Mouse (Mus musculus): ENCODE measurements around the gene Me3.
A peak's percentile ranks its signal among the peaks of the same experiment; 100 is the strongest.

Me3 gene

DNA sequence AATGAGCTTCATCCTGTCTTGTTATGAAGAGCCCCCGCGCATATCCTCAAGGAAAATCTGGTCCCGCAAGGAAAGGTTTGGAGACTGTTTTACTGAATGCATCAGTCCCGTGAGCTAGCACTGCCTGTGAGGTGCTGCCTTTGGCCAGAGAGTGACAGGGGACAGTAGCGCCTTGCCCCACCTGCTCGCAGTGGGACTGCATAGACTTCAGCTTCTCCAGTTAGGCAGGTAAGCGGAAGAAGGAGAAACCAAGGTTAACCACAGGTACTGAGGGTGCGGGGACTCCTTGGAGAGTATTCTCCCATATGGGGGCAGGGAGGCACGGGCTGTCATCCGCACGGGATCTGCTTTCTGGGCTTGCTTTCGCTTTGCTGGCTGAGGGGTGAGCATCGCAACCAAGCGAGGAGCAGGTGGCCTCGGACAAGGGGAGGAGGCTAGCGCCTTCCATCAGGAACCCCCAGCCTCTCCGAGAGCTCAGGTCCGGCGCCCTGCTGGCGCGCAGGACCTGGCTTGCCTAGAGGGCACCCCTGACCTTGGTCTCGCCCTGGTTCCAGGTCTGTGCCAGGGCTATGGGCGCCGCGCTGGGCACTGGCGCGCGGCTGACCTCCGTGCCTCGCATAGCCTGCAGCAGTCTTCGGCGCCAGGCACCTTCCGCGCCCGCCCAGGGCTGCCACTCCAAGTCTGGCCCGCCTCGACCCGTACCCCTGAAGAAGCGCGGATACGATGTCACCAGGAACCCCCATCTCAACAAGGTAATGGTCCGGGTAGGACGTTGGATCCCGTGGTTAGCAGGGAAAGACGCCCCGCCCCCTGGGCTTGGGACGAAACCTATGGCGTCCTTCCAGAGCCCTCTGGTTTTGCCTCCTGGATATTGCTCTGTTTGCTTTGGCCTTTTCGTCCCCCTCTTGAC is at the start of gene Me3:
Me3 (plus strand) TSS at position 51 of the 910 bp plus-strand sequence.
- DNase-seq (ENCODE audit: low read depth, low spot score) = peak; percentile 50

GRCm38 (mm10) chr7:89590039-89590438 is 42.2 kb upstream of the Me3 start:
- DNase-seq (ENCODE audit: low read depth, low spot score) = no peak

- no peak for DNase-seq (ENCODE audit: low read depth, low spot score)
Measured at GRCm38 (mm10) chr7:89590542-89591251, 41.5 kb upstream of the Me3 start.

DNA sequence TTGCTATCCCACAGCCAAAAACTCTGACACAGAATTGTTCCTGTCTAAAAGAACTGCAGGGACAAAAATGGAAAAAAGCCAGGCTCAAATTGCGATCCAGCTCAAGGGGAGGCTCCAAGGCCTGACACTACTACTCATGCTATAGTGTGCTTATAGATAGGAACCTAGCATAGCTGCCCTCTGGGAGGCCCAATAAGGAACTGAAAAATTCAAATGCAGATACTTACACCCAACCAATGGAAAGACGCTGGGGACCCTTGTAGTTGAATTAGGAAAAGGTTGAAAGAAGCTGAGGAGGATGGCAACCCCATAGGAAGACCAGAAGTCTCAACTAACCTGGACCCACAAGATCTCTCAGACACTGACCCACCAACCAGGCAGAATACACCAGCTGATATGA is 36.4 kb upstream of the Me3 start:
- DNase-seq (ENCODE audit: low read depth, low spot score) = no peak

- no peak for DNase-seq (ENCODE audit: low read depth, low spot score)
Measured at GRCm38 (mm10) chr7:89605589-89606536, 26.3 kb upstream of the Me3 start.

GRCm38 (mm10) chr7:89607329-89607728 is 24.9 kb upstream of the Me3 start:
- DNase-seq (ENCODE audit: low read depth, low spot score) = no peak

GRCm38 (mm10) chr7:89611236-89611635 is 21.0 kb upstream of the Me3 start:
- no peak for DNase-seq (ENCODE audit: low read depth, low spot score)

GRCm38 (mm10) chr7:89616235-89616634 is 16.0 kb upstream of the Me3 start:
- DNase-seq (ENCODE audit: low read depth, low spot score) = no peak

GRCm38 (mm10) chr7:89623331-89623730 is 8.9 kb upstream of the Me3 start:
- no peak for DNase-seq (ENCODE audit: low read depth, low spot score)

DNA sequence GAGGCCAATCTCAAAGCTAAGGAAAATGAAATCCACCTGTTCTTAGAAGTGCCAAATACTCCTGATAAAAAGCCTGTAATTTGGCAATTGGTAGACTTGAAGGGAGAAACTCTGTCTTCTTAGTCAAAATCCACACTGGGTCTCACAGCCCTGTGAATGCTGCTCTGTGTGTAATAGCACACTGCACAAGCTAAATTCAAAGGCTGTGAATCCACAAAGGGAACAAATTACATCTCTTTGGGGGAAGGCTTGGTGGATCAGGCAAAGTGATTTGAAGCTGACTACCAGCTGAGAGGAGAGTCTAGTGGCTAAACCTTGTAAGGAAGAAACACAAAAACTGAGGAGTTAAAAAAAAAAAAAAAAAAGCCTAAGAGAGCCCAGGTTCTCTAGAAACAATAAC is 4.8 kb upstream of the Me3 start:
- DNase-seq (ENCODE audit: low read depth, low spot score) = no peak

GRCm38 (mm10) chr7:89628006-89628405 is 4.2 kb upstream of the Me3 start:
- no peak for DNase-seq (ENCODE audit: low read depth, low spot score)

- DNase-seq (ENCODE audit: low read depth, low spot score) = no peak
Measured at GRCm38 (mm10) chr7:89629006-89629405, 3.2 kb upstream of the Me3 start.

- no peak for DNase-seq (ENCODE audit: low read depth, low spot score)
Measured at GRCm38 (mm10) chr7:89629914-89630313, 2.3 kb upstream of the Me3 start.

- no peak for DNase-seq (ENCODE audit: low read depth, low spot score)
Measured at GRCm38 (mm10) chr7:89630796-89631195, 1.4 kb upstream of the Me3 start.

- no peak for DNase-seq (ENCODE audit: low read depth, low spot score)
Measured at GRCm38 (mm10) chr7:89640533-89640932, 8.3 kb downstream of the Me3 start.

DNA sequence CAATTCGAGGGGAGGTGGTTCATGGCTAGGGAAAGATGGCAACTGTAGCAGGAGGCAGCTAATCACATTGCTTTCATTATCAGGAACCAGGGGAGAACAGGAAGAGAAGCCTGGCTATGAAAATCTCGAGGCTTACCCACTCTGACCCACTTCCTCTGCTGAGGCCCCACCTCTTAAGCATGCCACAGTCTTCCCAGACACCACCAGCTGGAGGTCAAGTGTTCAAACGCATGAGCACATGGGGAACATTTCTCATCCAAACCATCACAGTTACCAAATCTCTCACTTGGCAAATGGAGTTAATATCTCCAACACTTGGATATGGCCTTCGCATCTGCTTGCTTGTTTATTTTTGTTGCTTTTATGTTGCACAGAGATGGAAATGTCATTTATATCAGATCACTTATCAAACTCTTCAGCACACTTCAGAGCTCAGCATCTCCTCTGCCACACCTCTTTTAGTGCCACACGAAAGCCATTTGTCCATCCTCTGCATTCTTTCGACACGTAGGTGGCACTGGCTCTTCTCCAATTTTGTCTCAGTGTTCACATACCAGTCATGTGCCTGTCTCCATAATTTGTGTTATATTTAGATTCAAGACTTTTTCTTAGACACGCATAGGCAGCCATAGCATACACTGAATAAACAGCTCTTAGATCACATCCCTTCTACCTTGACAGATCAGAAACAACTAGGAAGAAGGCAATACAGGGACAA is 8.9 kb downstream of the Me3 start:
- no peak for DNase-seq (ENCODE audit: low read depth, low spot score)

DNA sequence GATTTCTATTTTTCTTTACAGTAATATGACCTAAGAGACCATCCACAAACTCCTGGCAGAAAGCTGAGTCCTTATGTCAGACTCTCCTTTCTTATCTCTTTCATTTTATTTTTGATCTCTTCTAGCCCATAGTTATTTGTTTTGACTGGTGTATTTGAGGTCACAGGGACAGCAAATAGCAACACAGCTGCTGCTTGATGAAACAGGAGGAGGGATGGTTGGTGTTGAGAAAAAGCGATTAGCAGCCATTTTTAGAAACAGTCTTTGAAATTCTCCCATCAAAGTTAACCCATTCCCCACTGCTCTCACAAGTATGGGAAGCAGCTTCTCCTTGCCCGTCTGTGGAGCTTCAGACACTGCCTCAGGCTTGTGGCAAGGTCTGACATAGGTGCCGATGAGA is 12.8 kb downstream of the Me3 start:
- no peak for DNase-seq (ENCODE audit: low read depth, low spot score)

- no peak for DNase-seq (ENCODE audit: low read depth, low spot score)
Measured at GRCm38 (mm10) chr7:89647864-89648263, 15.7 kb downstream of the Me3 start.

DNA sequence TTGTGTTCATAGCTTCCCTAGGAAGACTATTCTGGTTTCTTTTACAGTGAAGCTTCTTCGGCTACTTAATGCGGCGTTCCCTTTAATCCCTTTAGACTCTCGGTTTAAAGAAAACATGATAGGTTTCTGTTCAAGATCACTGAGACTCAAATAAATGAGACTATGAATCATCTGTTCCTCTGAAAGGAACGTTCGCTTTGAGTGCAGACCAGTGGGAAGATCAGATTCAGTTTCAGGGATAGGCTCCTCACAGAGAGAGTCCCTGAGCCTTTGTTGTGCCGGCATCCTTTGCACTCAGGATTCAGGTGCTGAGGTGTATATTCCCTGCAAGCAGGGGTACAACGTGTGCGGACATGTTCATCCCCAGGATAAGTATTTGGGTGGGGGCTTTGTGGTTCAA is 25.0 kb downstream of the Me3 start:
- no peak for DNase-seq (ENCODE audit: low read depth, low spot score)

- no peak for DNase-seq (ENCODE audit: low read depth, low spot score)
Measured at GRCm38 (mm10) chr7:89657692-89658212, 25.6 kb downstream of the Me3 start.

DNA sequence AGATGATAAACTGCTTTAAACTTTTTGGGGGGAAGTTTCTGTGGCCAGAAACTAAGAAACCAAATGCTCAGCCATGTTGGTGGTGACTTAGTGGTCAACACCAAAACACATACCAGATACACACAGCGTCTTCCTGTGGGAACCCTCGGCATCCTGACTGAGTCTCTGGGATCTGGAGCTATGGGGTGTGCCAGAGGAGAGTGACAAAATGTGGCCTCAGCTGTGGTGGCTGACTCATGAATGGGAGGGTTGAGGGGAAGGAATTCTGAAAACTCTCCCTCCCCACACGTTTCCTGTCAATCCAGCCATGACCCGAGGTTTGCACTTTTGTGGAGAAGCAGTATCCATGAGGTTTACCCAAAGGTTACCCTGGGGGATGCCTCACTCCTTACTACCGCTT is 32.0 kb downstream of the Me3 start:
- no peak for DNase-seq (ENCODE audit: low read depth, low spot score)
